ENCODE assay signal across 9 mouse cellular contexts in genomic region chr10:81569507-81570237, GRCm38 (mm10). TPM values are rescaled to one million over a fixed set of nuclear protein-coding genes. Genes with fewer than 3 reads are reported as not detected.
DNase-seq lines count a peak whose midpoint lies in the region; ATAC-seq lines count a peak whose summit lies in the region.
"Had no signal": no experiment of that assay in that cellular context is flagged by ENCODE, and none has a peak within 500 bp of the region (broad histone marks: within the 10 kb centered on the region; RNA-seq: fewer than 3 reads in every experiment).

No protein-coding gene starts in this region.

- H3K4me2 ChIP-seq in heart, embryonic 12.5 days = 0 out of 2 replicates have a peak overlapping the region, but pooled peaks have one; percentile 83
- no peak overlapping the region for H3K4me2 ChIP-seq in intestine, embryonic 15.5 days (replicated peaks)
- H3K4me2 ChIP-seq in neural tube, embryonic 13.5 days = peak overlapping the region; percentile 75; the same call in 1 of the 2 replicates

- intact Hi-C loops in heart, postnatal 36 days (cut with DNase I) = loop anchor here (2.0 kb wide), 1 partner anchor 35 kb away; no protein-coding TSS in a partner anchor

- DNase-seq in heart, postnatal 36 days = no peak
- DNase-seq in left cerebral cortex, adult 18-20 months (ENCODE audit: low spot score in 2 of 2) = no peak
- DNase-seq in natural killer cell, adult 2 months (ENCODE audit: low spot score in 2 of 2) = no peak
- DNase-seq: lung, adult 2 months had no signal

- H3K9me3 ChIP-seq in heart, embryonic 12.5 days (replicated peaks) = no peaks in the 10 kb centered on the region
- H3K9me3 ChIP-seq in megakaryocyte, embryonic 14.5 days = 0 out of 2 replicates have a peak, but pooled peaks cover 4% of the 10 kb centered on the region
- no peaks in the 10 kb centered on the region for H3K9me3 ChIP-seq in intestine, embryonic 15.5 days
- H3K9me3 ChIP-seq in neural tube, embryonic 13.5 days = no peaks in the 10 kb centered on the region

- WGBS in heart, embryonic 12.5 days = 55% methylated on average over 9 of the region's 9 CpGs
- WGBS in intestine, embryonic 15.5 days = 63% methylated on average over 9 of the region's 9 CpGs
- WGBS in neural tube, embryonic 13.5 days = 49% methylated on average over 9 of the region's 9 CpGs

- no peak overlapping the region for H3K9ac ChIP-seq in heart, embryonic 12.5 days
- no peak overlapping the region for H3K9ac ChIP-seq in intestine, embryonic 15.5 days
- no peak overlapping the region; the same call in 1 of the 2 replicates for H3K9ac ChIP-seq in neural tube, embryonic 13.5 days

- peaks cover 65% of the 10 kb centered on the region for H3K4me1 ChIP-seq in heart, embryonic 12.5 days (replicated peaks)
- peaks cover 76% of the 10 kb centered on the region for H3K4me1 ChIP-seq in megakaryocyte, embryonic 14.5 days
- H3K4me1 ChIP-seq in intestine, embryonic 15.5 days (replicated peaks) = peaks cover 64% of the 10 kb centered on the region
- H3K4me1 ChIP-seq in neural tube, embryonic 13.5 days (replicated peaks) = peaks cover 69% of the 10 kb centered on the region

- peak overlapping the region; percentile 92 for H3K27ac ChIP-seq in heart, embryonic 12.5 days (ENCODE audit: poor library complexity, severe bottlenecking)
- H3K27ac ChIP-seq in intestine, embryonic 15.5 days = peak overlapping the region; percentile 83
- H3K27ac ChIP-seq in neural tube, embryonic 13.5 days (replicated peaks) = peak overlapping the region; percentile 86

- peaks cover 25% of the 10 kb centered on the region for H3K36me3 ChIP-seq in heart, embryonic 12.5 days
- H3K36me3 ChIP-seq in megakaryocyte, embryonic 14.5 days (replicated peaks; ENCODE audit: low read length) = peaks cover 32% of the 10 kb centered on the region
- peaks cover 17% of the 10 kb centered on the region for H3K36me3 ChIP-seq in intestine, embryonic 15.5 days
- H3K36me3 ChIP-seq in neural tube, embryonic 13.5 days = peaks cover 26% of the 10 kb centered on the region

- no peak for ATAC-seq in heart, embryonic 12.5 days (ENCODE audit: insufficient number of reproducible peaks, low FRiP score)
- ATAC-seq in megakaryocyte, adult 5-6 weeks (ENCODE audit: poor library complexity, severe bottlenecking) = no peak
- no peak for ATAC-seq in intestine, embryonic 15.5 days
- no peak for ATAC-seq in neural tube, embryonic 13.5 days (ENCODE audit: low read depth)

- H3K27me3 ChIP-seq in heart, embryonic 12.5 days (replicated peaks) = 0 out of 2 replicates have a peak, but pooled peaks cover 6% of the 10 kb centered on the region
- peaks cover 24% of the 10 kb centered on the region for H3K27me3 ChIP-seq in megakaryocyte, embryonic 14.5 days (replicated peaks)
- H3K27me3 ChIP-seq in intestine, embryonic 15.5 days (replicated peaks) = 0 out of 2 replicates have a peak, but pooled peaks cover 3% of the 10 kb centered on the region
- peaks cover 66% of the 10 kb centered on the region for H3K27me3 ChIP-seq in neural tube, embryonic 13.5 days

- no peak overlapping the region for H3K4me3 ChIP-seq in heart, embryonic 12.5 days
- peak overlapping the region; percentile 2 for H3K4me3 ChIP-seq in megakaryocyte, embryonic 14.5 days (replicated peaks)
- no peak overlapping the region for H3K4me3 ChIP-seq in intestine, embryonic 15.5 days (replicated peaks)
- no peak overlapping the region for H3K4me3 ChIP-seq in neural tube, embryonic 13.5 days

RNA-seq across cellular contexts. Expression of gene Tle2, which starts 4.7 kb away (rescaled TPM):
- 25.8 and 30.8 TPM in 2 replicates for polyA plus RNA-seq in heart, embryonic 12.5 days (2016; fragmentation: Nextera tagmentation; extraction: Ambion mirVana)
- total RNA-seq in heart, postnatal 36 days (2021) = 10 to 100 TPM in 1 of 2 experiments, 1 to 10 TPM in 1; 7.5 to 11.5 TPM
- 18.9 and 34.3 TPM in 2 replicates for polyA plus RNA-seq in megakaryocyte, embryonic 14.5 days (2012; ENCODE audit: insufficient read depth, low replicate concordance)
- 1.1 and 3.3 TPM in 2 replicates for total RNA-seq in megakaryocyte, adult 5-6 weeks (2015)
- 0.51 and 1.8 TPM in 2 replicates for total RNA-seq in megakaryocyte, adult 5-6 weeks (2017)
- polyA plus RNA-seq in intestine, embryonic 15.5 days (2015; fragmentation: Nextera tagmentation; extraction: Ambion mirVana) = 14.5 and 17.8 TPM in 2 replicates
- 31.1 and 32.9 TPM in 2 replicates for polyA plus RNA-seq in neural tube, embryonic 13.5 days (2015; fragmentation: Nextera tagmentation; extraction: Ambion mirVana)
- total RNA-seq in left cerebral cortex, adult 18-20 months (2021) = 10 to 100 TPM; 41.3 to 42.4 TPM

RNA-seq across cellular contexts. Expression of gene Aes, which starts 10.4 kb away (rescaled TPM):
- 636 and 677 TPM in 2 replicates for polyA plus RNA-seq in heart, embryonic 12.5 days (2016; fragmentation: Nextera tagmentation; extraction: Ambion mirVana)
- total RNA-seq in heart, postnatal 36 days (2021) = 1,000 to 10,000 TPM in 1 of 2 experiments, 100 to 1,000 TPM in 1; 977 to 1,076 TPM
- 2,412 and 5,687 TPM in 2 replicates for polyA plus RNA-seq in megakaryocyte, embryonic 14.5 days (2012; ENCODE audit: insufficient read depth, low replicate concordance)
- 345 and 384 TPM in 2 replicates for total RNA-seq in megakaryocyte, adult 5-6 weeks (2015)
- 238 and 282 TPM in 2 replicates for total RNA-seq in megakaryocyte, adult 5-6 weeks (2017)
- 743 and 808 TPM in 2 replicates for polyA plus RNA-seq in intestine, embryonic 15.5 days (2015; fragmentation: Nextera tagmentation; extraction: Ambion mirVana)
- 572 and 635 TPM in 2 replicates for polyA plus RNA-seq in neural tube, embryonic 13.5 days (2015; fragmentation: Nextera tagmentation; extraction: Ambion mirVana)
- 100 to 1,000 TPM; 700 to 737 TPM for total RNA-seq in left cerebral cortex, adult 18-20 months (2021)

RNA-seq across cellular contexts. Expression of gene Gna11, which starts 24.7 kb away (rescaled TPM):
- polyA plus RNA-seq in heart, embryonic 12.5 days (2016; fragmentation: Nextera tagmentation; extraction: Ambion mirVana) = 58.4 and 66.2 TPM in 2 replicates
- 10 to 100 TPM; 50.7 to 51.7 TPM for total RNA-seq in heart, postnatal 36 days (2021)
- polyA plus RNA-seq in megakaryocyte, embryonic 14.5 days (2012; ENCODE audit: insufficient read depth, low replicate concordance) = 7.3 and 10.2 TPM in 2 replicates
- total RNA-seq in megakaryocyte, adult 5-6 weeks (2015) = 4.9 and 7.8 TPM in 2 replicates
- total RNA-seq in megakaryocyte, adult 5-6 weeks (2017) = 7.1 and 8.1 TPM in 2 replicates
- polyA plus RNA-seq in intestine, embryonic 15.5 days (2015; fragmentation: Nextera tagmentation; extraction: Ambion mirVana) = 245 and 269 TPM in 2 replicates
- polyA plus RNA-seq in neural tube, embryonic 13.5 days (2015; fragmentation: Nextera tagmentation; extraction: Ambion mirVana) = 78.8 and 81.6 TPM in 2 replicates
- 100 to 1,000 TPM; 105 to 114 TPM for total RNA-seq in left cerebral cortex, adult 18-20 months (2021)

RNA-seq across cellular contexts. Expression of gene Tle6, which starts 31.2 kb away (rescaled TPM):
- 27.2 and 27.4 TPM in 2 replicates for polyA plus RNA-seq in heart, embryonic 12.5 days (2016; fragmentation: Nextera tagmentation; extraction: Ambion mirVana)
- total RNA-seq in heart, postnatal 36 days (2021) = 1 to 10 TPM; 7.5 to 8.5 TPM
- polyA plus RNA-seq in megakaryocyte, embryonic 14.5 days (2012; ENCODE audit: insufficient read depth, low replicate concordance) = 69.5 and 166 TPM in 2 replicates
- 1.9 and 8.9 TPM in 2 replicates for total RNA-seq in megakaryocyte, adult 5-6 weeks (2015)
- 6.5 and 11.4 TPM in 2 replicates for total RNA-seq in megakaryocyte, adult 5-6 weeks (2017)
- 19.9 and 26.0 TPM in 2 replicates for polyA plus RNA-seq in intestine, embryonic 15.5 days (2015; fragmentation: Nextera tagmentation; extraction: Ambion mirVana)
- polyA plus RNA-seq in neural tube, embryonic 13.5 days (2015; fragmentation: Nextera tagmentation; extraction: Ambion mirVana) = 4.9 and 6.2 TPM in 2 replicates
- total RNA-seq in left cerebral cortex, adult 18-20 months (2021) = 10 to 100 TPM; 11.4 to 11.8 TPM

RNA-seq across cellular contexts. Expression of gene BC025920, which starts 36.4 kb away (rescaled TPM):
- polyA plus RNA-seq in heart, embryonic 12.5 days (2016; fragmentation: Nextera tagmentation; extraction: Ambion mirVana) = 0.50 and 0.72 TPM in 2 replicates
- total RNA-seq in heart, postnatal 36 days (2021) = 1 to 10 TPM; 2.6 to 2.7 TPM
- polyA plus RNA-seq in megakaryocyte, embryonic 14.5 days (2012; ENCODE audit: insufficient read depth, low replicate concordance) = not detected in 2 replicates
- total RNA-seq in megakaryocyte, adult 5-6 weeks (2015) = 1.7 and 2.0 TPM in 2 replicates
- total RNA-seq in megakaryocyte, adult 5-6 weeks (2017) = 2.3 and 2.4 TPM in 2 replicates
- 0.85 and 1.00 TPM in 2 replicates for polyA plus RNA-seq in intestine, embryonic 15.5 days (2015; fragmentation: Nextera tagmentation; extraction: Ambion mirVana)
- 2.5 and 3.3 TPM in 2 replicates for polyA plus RNA-seq in neural tube, embryonic 13.5 days (2015; fragmentation: Nextera tagmentation; extraction: Ambion mirVana)
- 1 to 10 TPM; 2.6 to 3.3 TPM for total RNA-seq in left cerebral cortex, adult 18-20 months (2021)
